Mouse (Mus musculus): ENCODE measurements around the gene Cks1b. TPM values are rescaled to one million over a fixed set of nuclear protein-coding genes. Genes with fewer than 3 reads are reported as not detected.

The Cks1b gene
- polyA plus RNA-seq, 1 experiment from 2014 or later = 589 TPM

Other genes starting within 250 kb of the Cks1b start
- 104 and 115 TPM in 2 replicates for gene Scamp3, start 240.9 kb downstream of the Cks1b start, polyA plus RNA-seq (2016; fragmentation: Nextera tagmentation; extraction: Ambion mirVana)
- 16.4 and 21.0 TPM in 2 replicates for gene Fam189b, start 235.2 kb downstream of the Cks1b start, polyA plus RNA-seq (2016; fragmentation: Nextera tagmentation; extraction: Ambion mirVana)
- 44.2 and 44.6 TPM in 2 replicates for gene Gba, start 215.5 kb downstream of the Cks1b start, polyA plus RNA-seq (2016; fragmentation: Nextera tagmentation; extraction: Ambion mirVana)
- gene Thbs3, start 203.2 kb downstream of the Cks1b start, polyA plus RNA-seq (2016; fragmentation: Nextera tagmentation; extraction: Ambion mirVana) = 18.1 and 20.0 TPM in 2 replicates
- gene Mtx1, start 191.3 kb downstream of the Cks1b start, polyA plus RNA-seq (2016; fragmentation: Nextera tagmentation; extraction: Ambion mirVana) = 179 and 204 TPM in 2 replicates
- 0.11 and 0.16 TPM in 2 replicates for gene Muc1, start 189.3 kb downstream of the Cks1b start, polyA plus RNA-seq (2016; fragmentation: Nextera tagmentation; extraction: Ambion mirVana)
- gene Krtcap2, start 172.4 kb downstream of the Cks1b start, polyA plus RNA-seq (2016; fragmentation: Nextera tagmentation; extraction: Ambion mirVana) = 244 and 260 TPM in 2 replicates
- 0.79 and 1.9 TPM in 2 replicates for gene Trim46, start 172.1 kb downstream of the Cks1b start, polyA plus RNA-seq (2016; fragmentation: Nextera tagmentation; extraction: Ambion mirVana)
- gene Dpm3, start 159.0 kb downstream of the Cks1b start, polyA plus RNA-seq (2016; fragmentation: Nextera tagmentation; extraction: Ambion mirVana) = 76.7 and 86.0 TPM in 2 replicates
- gene Slc50a1, start 147.8 kb downstream of the Cks1b start, polyA plus RNA-seq (2016; fragmentation: Nextera tagmentation; extraction: Ambion mirVana) = 39.9 and 42.4 TPM in 2 replicates
- gene Efna1, start 137.2 kb downstream of the Cks1b start, polyA plus RNA-seq (2016; fragmentation: Nextera tagmentation; extraction: Ambion mirVana) = 32.0 and 37.7 TPM in 2 replicates
- 0.71 and 2.5 TPM in 2 replicates for gene Efna3, start 95.4 kb downstream of the Cks1b start, polyA plus RNA-seq (2016; fragmentation: Nextera tagmentation; extraction: Ambion mirVana)
- 10.6 and 19.3 TPM in 2 replicates for gene Efna4, start 80.4 kb downstream of the Cks1b start, polyA plus RNA-seq (2016; fragmentation: Nextera tagmentation; extraction: Ambion mirVana)
- 41.9 and 49.0 TPM in 2 replicates for gene Adam15, start 68.4 kb downstream of the Cks1b start, polyA plus RNA-seq (2016; fragmentation: Nextera tagmentation; extraction: Ambion mirVana)
- gene Dcst2, start 56.4 kb downstream of the Cks1b start, polyA plus RNA-seq (2016; fragmentation: Nextera tagmentation; extraction: Ambion mirVana) = 0.05 TPM in 1 of 2 replicates, not detected in the other
- gene Dcst1, start 53.1 kb downstream of the Cks1b start, polyA plus RNA-seq (2016; fragmentation: Nextera tagmentation; extraction: Ambion mirVana) = 0.10 and 0.11 TPM in 2 replicates
- 1.4 and 1.9 TPM in 2 replicates for gene Zbtb7b, start 23.6 kb downstream of the Cks1b start, polyA plus RNA-seq (2016; fragmentation: Nextera tagmentation; extraction: Ambion mirVana)
- not detected in 2 replicates for gene Lenep, start 15.6 kb downstream of the Cks1b start, polyA plus RNA-seq (2016; fragmentation: Nextera tagmentation; extraction: Ambion mirVana)
- gene Flad1, start 6.5 kb downstream of the Cks1b start, polyA plus RNA-seq (2016; fragmentation: Nextera tagmentation; extraction: Ambion mirVana) = 30.7 and 40.3 TPM in 2 replicates
- 72.2 and 79.5 TPM in 2 replicates for gene Shc1, start 60 bp upstream of the Cks1b start, polyA plus RNA-seq (2016; fragmentation: Nextera tagmentation; extraction: Ambion mirVana)
- gene Pygo2, start 11.8 kb upstream of the Cks1b start, polyA plus RNA-seq (2016; fragmentation: Nextera tagmentation; extraction: Ambion mirVana) = 28.2 and 35.9 TPM in 2 replicates
- 46.5 and 68.4 TPM in 2 replicates for gene Pbxip1, start 18.3 kb upstream of the Cks1b start, polyA plus RNA-seq (2016; fragmentation: Nextera tagmentation; extraction: Ambion mirVana)
- 64.3 and 70.4 TPM in 2 replicates for gene Pmvk, start 36.2 kb upstream of the Cks1b start, polyA plus RNA-seq (2016; fragmentation: Nextera tagmentation; extraction: Ambion mirVana)
- gene Kcnn3, start 101.8 kb upstream of the Cks1b start, polyA plus RNA-seq (2016; fragmentation: Nextera tagmentation; extraction: Ambion mirVana) = 0.58 and 1.1 TPM in 2 replicates